Mouse (Mus musculus): ENCODE measurements around the gene Itga10. TPM values are rescaled to one million over a fixed set of nuclear protein-coding genes. Genes with fewer than 3 reads are reported as not detected.
"Not testable (repeated sequence)": the region's sequence is repeated elsewhere in the genome, so short reads cannot be mapped to it uniquely, and the experiment has no call there.

Gene Itga10
- polyA plus RNA-seq, 1 experiment from 2014 or later = 0.24 TPM

GRCm38 (mm10) chr3:96634928-96635879 lies 10.2 kb upstream of the Itga10 start, which contains the start of the genes Pex11b and Gm42957:
Gene Pex11b, plus strand, starts transcription at chr3:96635376.
Gene Gm42957, plus strand, starts transcription at chr3:96635474.
- H3K4me3 ChIP-seq (replicated peaks) = peak within 1 kb of the TSS; percentile 94
- H3K4me2 ChIP-seq = peak within 1 kb of the TSS; percentile 93
- ATAC-seq (ENCODE audit: low read depth) (peak; percentile 90), DNase-seq (peak; percentile 73)
- H3K4me1 ChIP-seq (replicated peaks) = peaks cover 45% of the 10 kb centered on the region
- peaks cover 44% of the 10 kb centered on the region for H3K36me3 ChIP-seq
- no peaks in the 10 kb centered on the region for H3K9me3 ChIP-seq (replicated peaks)
- H3K27ac ChIP-seq = peak within 1 kb of the TSS; percentile 87
- H3K9ac ChIP-seq = peak within 1 kb of the TSS; percentile 96
- no peaks in the 10 kb centered on the region for H3K27me3 ChIP-seq
- WGBS (ENCODE audit: insufficient replicate concordance) = 3% methylated on average over 60 of the region's 60 CpGs

- Histone ChIP-seq H3K4me2 (peak overlapping the region; percentile 93), H3K9me3 (replicated peaks) (no peaks in the 10 kb centered on the region), H3K27me3 (no peaks in the 10 kb centered on the region), H3K27ac (peak overlapping the region; percentile 87), H3K9ac (peak overlapping the region; percentile 96), H3K36me3 (peaks cover 40% of the 10 kb centered on the region), H3K4me1 (replicated peaks) (peaks cover 39% of the 10 kb centered on the region), H3K4me3 (replicated peaks) (peak overlapping the region; percentile 94)
- 8% methylated on average over 15 of the region's 15 CpGs for WGBS (ENCODE audit: insufficient replicate concordance)
- DNase-seq = no peak
- ATAC-seq (ENCODE audit: low read depth) = peak; percentile 27
These were observed 9.5 kb upstream of the Itga10 start for GRCm38 (mm10) chr3:96635906-96636305.

- Histone ChIP-seq H3K4me3 (replicated peaks) (peak overlapping the region; percentile 94), H3K9me3 (replicated peaks) (no peaks in the 10 kb centered on the region), H3K4me1 (replicated peaks) (peaks cover 35% of the 10 kb centered on the region), H3K27ac (peak overlapping the region; percentile 87; the same call in 1 of the 2 replicates), H3K4me2 (peak overlapping the region; percentile 93), H3K27me3 (no peaks in the 10 kb centered on the region), H3K36me3 (peaks cover 36% of the 10 kb centered on the region), H3K9ac (peak overlapping the region; percentile 96)
- ATAC-seq (ENCODE audit: low read depth) (no peak), DNase-seq (peak; percentile 4)
- WGBS (ENCODE audit: insufficient replicate concordance) = 49% methylated on average over 11 of the region's 11 CpGs
These were observed 8.9 kb upstream of the Itga10 start for GRCm38 (mm10) chr3:96636448-96636847.

GRCm38 (mm10) chr3:96639219-96639618 lies 6.2 kb upstream of the Itga10 start:
- 66% methylated on average over 1 of the region's 1 CpGs for WGBS (ENCODE audit: insufficient replicate concordance)
- H3K4me3 ChIP-seq (replicated peaks) = no peak overlapping the region
- no peaks in the 10 kb centered on the region for H3K27me3 ChIP-seq
- no peak overlapping the region for H3K4me2 ChIP-seq
- H3K36me3 ChIP-seq = peaks cover 33% of the 10 kb centered on the region
- H3K9me3 ChIP-seq (replicated peaks) = no peaks in the 10 kb centered on the region
- no peak for ATAC-seq (ENCODE audit: low read depth)
- no peak overlapping the region for H3K27ac ChIP-seq
- no peak overlapping the region for H3K9ac ChIP-seq
- peaks cover 26% of the 10 kb centered on the region for H3K4me1 ChIP-seq (replicated peaks)
- peak; percentile 53 for DNase-seq

GRCm38 (mm10) chr3:96647365-96647764 lies 2.0 kb downstream of the Itga10 start:
- Histone ChIP-seq H3K27me3 (no peaks in the 10 kb centered on the region), H3K4me3 (replicated peaks) (no peak overlapping the region), H3K9ac (no peak overlapping the region), H3K4me1 (replicated peaks) (0 out of 2 replicates have a peak, but pooled peaks cover 5% of the 10 kb centered on the region), H3K4me2 (no peak overlapping the region), H3K27ac (no peak overlapping the region), H3K9me3 (replicated peaks) (no peaks in the 10 kb centered on the region), H3K36me3 (peaks cover 21% of the 10 kb centered on the region)
- 70% methylated on average over 3 of the region's 3 CpGs for WGBS (ENCODE audit: insufficient replicate concordance)
- ATAC-seq (ENCODE audit: low read depth) = 0 out of 2 replicates have a peak, but pooled peaks have one; percentile 18
- no peak for DNase-seq

GRCm38 (mm10) chr3:96660901-96661300 lies 15.5 kb downstream of the Itga10 start:
- no peak overlapping the region for H3K27ac ChIP-seq
- ATAC-seq (ENCODE audit: low read depth) = no peak
- H3K27me3 ChIP-seq = 0 out of 2 replicates have a peak, but pooled peaks cover 5% of the 10 kb centered on the region
- no peak overlapping the region for H3K4me2 ChIP-seq
- no peak overlapping the region for H3K4me3 ChIP-seq (replicated peaks)
- H3K9ac ChIP-seq = no peak overlapping the region
- no peak for DNase-seq
- H3K36me3 ChIP-seq = no peaks in the 10 kb centered on the region
- 56% methylated on average over 2 of the region's 2 CpGs for WGBS (ENCODE audit: insufficient replicate concordance)
- H3K9me3 ChIP-seq (replicated peaks) = no peaks in the 10 kb centered on the region
- peaks cover 12% of the 10 kb centered on the region for H3K4me1 ChIP-seq (replicated peaks)

- ATAC-seq (ENCODE audit: low read depth) = no peak
- no peaks in the 10 kb centered on the region for H3K9me3 ChIP-seq (replicated peaks)
- peaks cover 12% of the 10 kb centered on the region for H3K4me1 ChIP-seq (replicated peaks)
- H3K4me2 ChIP-seq = peak overlapping the region; percentile 59; the same call in 1 of the 2 replicates
- H3K4me3 ChIP-seq (replicated peaks) = no peak overlapping the region
- no peak overlapping the region for H3K27ac ChIP-seq
- 0 out of 2 replicates have a peak, but pooled peaks cover 7% of the 10 kb centered on the region for H3K27me3 ChIP-seq
- no peaks in the 10 kb centered on the region for H3K36me3 ChIP-seq
- no peak for DNase-seq
- 65% methylated on average over 8 of the region's 8 CpGs for WGBS (ENCODE audit: insufficient replicate concordance)
- H3K9ac ChIP-seq = no peak overlapping the region
These were observed 17.4 kb downstream of the Itga10 start for GRCm38 (mm10) chr3:96662731-96663316.

GRCm38 (mm10) chr3:96663432-96664239 lies 18.3 kb downstream of the Itga10 start:
- H3K36me3 ChIP-seq = no peaks in the 10 kb centered on the region
- 0 out of 2 replicates have a peak, but pooled peaks cover 9% of the 10 kb centered on the region for H3K27me3 ChIP-seq
- H3K4me1 ChIP-seq (replicated peaks) = peaks cover 12% of the 10 kb centered on the region
- H3K4me3 ChIP-seq (replicated peaks) = peak overlapping the region; percentile 31
- H3K9ac ChIP-seq = 0 out of 2 replicates have a peak overlapping the region, but pooled peaks have one; percentile 38
- peak; percentile 26; the same call in 1 of the 2 replicates for ATAC-seq (ENCODE audit: low read depth)
- no peaks in the 10 kb centered on the region for H3K9me3 ChIP-seq (replicated peaks)
- peak overlapping the region; percentile 59 for H3K4me2 ChIP-seq
- H3K27ac ChIP-seq = no peak overlapping the region
- DNase-seq = peak; percentile 34
- WGBS (ENCODE audit: insufficient replicate concordance) = 11% methylated on average over 17 of the region's 18 CpGs

GRCm38 (mm10) chr3:96665732-96666363 lies 20.5 kb downstream of the Itga10 start:
- not testable (repeated sequence) for ATAC-seq (ENCODE audit: low read depth); H3K4me3 ChIP-seq (replicated peaks); H3K4me2 ChIP-seq; H3K9ac ChIP-seq; H3K27ac ChIP-seq; DNase-seq; H3K36me3 ChIP-seq; H3K9me3 ChIP-seq (replicated peaks)
- WGBS (ENCODE audit: insufficient replicate concordance) = 71% methylated on average over 7 of the region's 7 CpGs
- H3K27me3 ChIP-seq = peaks cover 19% of the 10 kb centered on the region
- peaks cover 24% of the 10 kb centered on the region for H3K4me1 ChIP-seq (replicated peaks)

GRCm38 (mm10) chr3:96666916-96667315 lies 21.5 kb downstream of the Itga10 start:
- Histone ChIP-seq H3K9me3 (replicated peaks) (no peaks in the 10 kb centered on the region), H3K27me3 (peaks cover 27% of the 10 kb centered on the region), H3K27ac (no peak overlapping the region), H3K4me2 (no peak overlapping the region), H3K4me3 (replicated peaks) (no peak overlapping the region), H3K9ac (no peak overlapping the region), H3K36me3 (no peaks in the 10 kb centered on the region), H3K4me1 (replicated peaks) (peaks cover 27% of the 10 kb centered on the region)
- ATAC-seq (ENCODE audit: low read depth) (no peak), DNase-seq (no peak)
- 84% methylated on average over 5 of the region's 5 CpGs for WGBS (ENCODE audit: insufficient replicate concordance)
